Mouse (Mus musculus): ENCODE data around the gene Olfr747. TPM values are rescaled to one million over a fixed set of nuclear protein-coding genes. Genes with fewer than 3 reads are reported as not detected.
"Not testable (repeated sequence)": the region's sequence is repeated elsewhere in the genome, so short reads cannot be mapped to it uniquely, and the experiment has no call there.

Gene Olfr747
- not detected in 2 replicates for polyA plus RNA-seq (2015; fragmentation: Nextera tagmentation; extraction: Ambion mirVana)

DNA sequence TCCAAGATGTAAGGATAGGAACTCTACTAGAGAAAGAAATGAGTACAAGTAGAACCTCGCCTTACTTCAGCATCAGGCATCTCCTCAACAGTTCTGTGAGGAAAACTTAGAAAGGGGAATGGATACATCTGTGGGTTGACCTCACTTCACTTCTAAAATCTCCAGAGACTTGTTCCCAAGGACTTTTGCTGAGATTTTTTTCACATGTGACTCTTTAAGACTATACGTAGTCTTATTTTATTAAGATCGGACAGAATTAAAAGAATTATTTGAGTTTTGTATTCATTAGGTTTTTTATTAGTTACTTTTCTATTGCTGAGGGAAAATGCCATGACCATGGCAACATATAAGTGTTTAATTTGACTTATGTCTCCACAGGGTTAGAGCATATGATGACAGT is at the start of gene Olfr747:
Gene Olfr747 (minus strand): TSS at position 101 of the 400 bp plus-strand sequence.
- no peaks in the 10 kb centered on the region for H3K27me3 ChIP-seq (ENCODE audit: control insufficient read depth, insufficient read depth, low read depth, low read length)
- ATAC-seq (ENCODE audit: low read depth) = no peak
- H3K36me3 ChIP-seq (ENCODE audit: control insufficient read depth, insufficient read depth) = no peaks in the 10 kb centered on the region
- H3K4me3 ChIP-seq (ENCODE audit: low read depth, low read length) = no peak within 1 kb of the TSS
- H3K9me3 ChIP-seq (replicated peaks; ENCODE audit: control insufficient read depth, low read length) = no peaks in the 10 kb centered on the region
- 70% methylated on average over 3 of the region's 3 CpGs for WGBS (ENCODE audit: insufficient replicate concordance)
- no peak within 1 kb of the TSS for H3K4me2 ChIP-seq (ENCODE audit: low read depth, low read length)
- H3K27ac ChIP-seq (ENCODE audit: low read length) = no peak within 1 kb of the TSS
- no peak within 1 kb of the TSS for H3K9ac ChIP-seq (ENCODE audit: low read depth, low read length)
- no peaks in the 10 kb centered on the region for H3K4me1 ChIP-seq (ENCODE audit: control insufficient read depth, low read depth, low read length)

DNA sequence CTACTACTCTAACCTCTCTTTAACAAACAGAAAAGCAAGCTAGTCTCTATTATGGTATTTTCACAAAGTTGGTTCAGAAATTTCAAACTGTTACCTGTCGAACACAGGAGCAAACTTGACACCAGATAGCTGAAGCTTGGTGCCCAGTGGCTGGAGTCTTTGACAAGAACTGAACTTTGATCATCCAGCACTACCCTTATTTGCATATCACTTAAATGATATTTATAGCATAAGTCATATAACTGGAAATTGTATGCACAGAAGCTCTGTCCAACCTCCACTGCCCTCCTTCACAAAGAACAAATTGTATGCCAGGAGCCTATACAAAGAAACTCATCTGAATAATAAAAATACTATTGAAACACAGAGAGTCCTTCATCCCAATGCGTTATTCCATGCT is 48.6 kb upstream of the Olfr747 start:
- no peak overlapping the region for H3K4me2 ChIP-seq (ENCODE audit: low read depth, low read length)
- WGBS (ENCODE audit: insufficient replicate concordance) = 44% methylated on average over 2 of the region's 2 CpGs
- H3K9me3 ChIP-seq (replicated peaks; ENCODE audit: control insufficient read depth, low read length) = no peaks in the 10 kb centered on the region
- H3K27ac ChIP-seq (ENCODE audit: low read length) = no peak overlapping the region
- H3K4me1 ChIP-seq (ENCODE audit: control insufficient read depth, low read depth, low read length) = no peaks in the 10 kb centered on the region
- H3K9ac ChIP-seq (ENCODE audit: low read depth, low read length) = no peak overlapping the region
- ATAC-seq (ENCODE audit: low read depth) = no peak
- H3K27me3 ChIP-seq (ENCODE audit: control insufficient read depth, insufficient read depth, low read depth, low read length) = no peaks in the 10 kb centered on the region
- no peak overlapping the region for H3K4me3 ChIP-seq (ENCODE audit: low read depth, low read length)
- no peaks in the 10 kb centered on the region for H3K36me3 ChIP-seq (ENCODE audit: control insufficient read depth, insufficient read depth)

DNA sequence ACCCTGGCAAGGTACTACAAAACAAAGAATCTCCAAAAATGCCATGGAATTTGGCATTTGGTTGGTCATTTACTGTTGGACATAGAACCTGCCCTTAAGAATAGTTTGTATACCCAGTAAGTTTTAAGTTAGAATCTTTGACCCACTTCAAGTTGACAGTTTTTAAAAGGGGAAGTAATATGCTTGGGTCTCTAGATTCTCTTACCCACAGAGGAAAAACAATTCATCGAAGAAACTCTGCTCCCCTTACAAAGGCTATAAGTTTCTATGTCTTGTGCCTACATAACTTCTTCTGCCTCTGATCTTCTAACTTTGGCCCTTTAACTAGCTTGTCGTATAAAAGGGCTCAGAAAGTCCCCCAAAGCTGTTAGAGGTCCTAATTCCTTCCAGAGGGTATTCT is 47.3 kb upstream of the Olfr747 start:
- Histone ChIP-seq H3K27me3 (ENCODE audit: control insufficient read depth, insufficient read depth, low read depth, low read length) (no peaks in the 10 kb centered on the region), H3K9ac (ENCODE audit: low read depth, low read length) (no peak overlapping the region), H3K4me3 (ENCODE audit: low read depth, low read length) (no peak overlapping the region), H3K4me1 (ENCODE audit: control insufficient read depth, low read depth, low read length) (no peaks in the 10 kb centered on the region), H3K9me3 (replicated peaks; ENCODE audit: control insufficient read depth, low read length) (no peaks in the 10 kb centered on the region), H3K27ac (ENCODE audit: low read length) (no peak overlapping the region), H3K4me2 (ENCODE audit: low read depth, low read length) (no peak overlapping the region), H3K36me3 (ENCODE audit: control insufficient read depth, insufficient read depth) (no peaks in the 10 kb centered on the region)
- ATAC-seq (ENCODE audit: low read depth) = no peak
- 31% methylated on average over 2 of the region's 2 CpGs for WGBS (ENCODE audit: insufficient replicate concordance)

DNA sequence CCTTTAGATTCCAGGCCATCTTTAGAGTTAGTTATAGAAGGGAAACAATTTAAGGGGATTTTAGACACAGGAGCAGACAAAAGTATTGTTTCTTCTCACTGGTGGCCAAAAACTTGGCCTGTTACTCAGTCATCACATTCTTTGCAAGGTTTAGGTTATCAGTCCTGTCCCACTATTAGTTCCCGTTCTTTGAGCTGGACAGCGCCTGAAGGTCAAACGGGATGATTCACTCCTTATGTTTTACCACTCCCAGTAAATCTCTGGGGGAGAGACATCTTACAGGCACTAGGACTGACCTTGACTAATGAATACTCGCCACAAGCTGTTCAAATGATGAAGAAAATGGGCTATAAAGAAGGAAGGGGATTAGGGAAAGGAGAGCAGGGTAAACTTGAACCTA is 29.4 kb upstream of the Olfr747 start:
- not testable (repeated sequence) for H3K27ac ChIP-seq (ENCODE audit: low read length); H3K4me2 ChIP-seq (ENCODE audit: low read depth, low read length); H3K9me3 ChIP-seq (replicated peaks; ENCODE audit: control insufficient read depth, low read length); H3K9ac ChIP-seq (ENCODE audit: low read depth, low read length); H3K4me1 ChIP-seq (ENCODE audit: control insufficient read depth, low read depth, low read length); ATAC-seq (ENCODE audit: low read depth); H3K27me3 ChIP-seq (ENCODE audit: control insufficient read depth, insufficient read depth, low read depth, low read length); H3K36me3 ChIP-seq (ENCODE audit: control insufficient read depth, insufficient read depth); H3K4me3 ChIP-seq (ENCODE audit: low read depth, low read length)
- 61% methylated on average over 3 of the region's 4 CpGs for WGBS (ENCODE audit: insufficient replicate concordance)

DNA sequence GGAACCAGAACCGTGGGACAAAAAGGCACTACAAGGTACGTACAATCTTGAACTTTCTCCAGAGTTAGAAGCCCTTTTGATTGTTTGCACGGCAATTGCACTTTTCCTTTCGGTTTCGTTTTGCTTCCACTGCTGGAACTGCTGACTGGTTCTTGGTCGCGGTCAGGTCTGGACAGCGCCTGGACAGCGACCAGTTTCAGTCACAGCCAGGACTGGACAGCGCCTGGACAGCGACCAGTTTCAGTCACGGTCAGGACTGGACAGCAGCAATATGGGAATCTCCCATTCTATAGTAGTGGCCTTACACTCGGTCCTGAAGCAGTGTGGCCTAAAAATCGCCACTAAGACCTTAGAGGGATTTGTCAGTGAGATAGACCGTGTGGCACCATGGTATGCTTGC is 26.9 kb upstream of the Olfr747 start:
- ATAC-seq (ENCODE audit: low read depth); H3K9ac ChIP-seq (ENCODE audit: low read depth, low read length); H3K4me2 ChIP-seq (ENCODE audit: low read depth, low read length); H3K27ac ChIP-seq (ENCODE audit: low read length); H3K4me3 ChIP-seq (ENCODE audit: low read depth, low read length); H3K36me3 ChIP-seq (ENCODE audit: control insufficient read depth, insufficient read depth); H3K27me3 ChIP-seq (ENCODE audit: control insufficient read depth, insufficient read depth, low read depth, low read length); H3K9me3 ChIP-seq (replicated peaks; ENCODE audit: control insufficient read depth, low read length); H3K4me1 ChIP-seq (ENCODE audit: control insufficient read depth, low read depth, low read length): not testable (repeated sequence)
- WGBS (ENCODE audit: insufficient replicate concordance) = 75% methylated on average over 15 of the region's 15 CpGs

DNA sequence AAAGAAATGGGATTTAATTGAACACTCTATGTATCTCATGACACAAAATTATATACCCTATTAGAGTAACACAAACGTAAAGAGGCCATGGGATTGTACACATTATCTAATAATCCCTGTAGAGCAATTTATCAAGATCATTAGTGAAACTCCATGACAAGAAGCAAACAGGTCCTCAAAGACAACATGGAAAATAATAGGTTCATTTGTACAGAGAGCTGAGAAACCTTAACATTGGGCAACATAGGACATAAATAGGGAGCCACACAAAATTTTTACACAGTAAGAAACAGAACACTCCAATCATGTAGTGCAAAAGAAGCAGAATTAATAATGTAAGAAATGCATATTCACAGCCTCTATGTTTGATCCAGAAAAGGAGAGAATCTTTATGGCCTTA is 14.1 kb upstream of the Olfr747 start, which contains the start of gene Olfr748:
Gene Olfr748 (plus strand): TSS at position 301 of the 400 bp plus-strand sequence.
- H3K4me1 ChIP-seq (ENCODE audit: control insufficient read depth, low read depth, low read length) = no peaks in the 10 kb centered on the region
- no peak within 1 kb of the TSS for H3K9ac ChIP-seq (ENCODE audit: low read depth, low read length)
- H3K9me3 ChIP-seq (replicated peaks; ENCODE audit: control insufficient read depth, low read length) = no peaks in the 10 kb centered on the region
- no peak within 1 kb of the TSS for H3K4me2 ChIP-seq (ENCODE audit: low read depth, low read length)
- WGBS (ENCODE audit: insufficient replicate concordance) = 33% methylated on average over 1 of the region's 1 CpGs
- H3K27ac ChIP-seq (ENCODE audit: low read length) = no peak within 1 kb of the TSS
- no peak within 1 kb of the TSS for H3K4me3 ChIP-seq (ENCODE audit: low read depth, low read length)
- H3K36me3 ChIP-seq (ENCODE audit: control insufficient read depth, insufficient read depth) = no peaks in the 10 kb centered on the region
- no peak for ATAC-seq (ENCODE audit: low read depth)
- H3K27me3 ChIP-seq (ENCODE audit: control insufficient read depth, insufficient read depth, low read depth, low read length) = no peaks in the 10 kb centered on the region

DNA sequence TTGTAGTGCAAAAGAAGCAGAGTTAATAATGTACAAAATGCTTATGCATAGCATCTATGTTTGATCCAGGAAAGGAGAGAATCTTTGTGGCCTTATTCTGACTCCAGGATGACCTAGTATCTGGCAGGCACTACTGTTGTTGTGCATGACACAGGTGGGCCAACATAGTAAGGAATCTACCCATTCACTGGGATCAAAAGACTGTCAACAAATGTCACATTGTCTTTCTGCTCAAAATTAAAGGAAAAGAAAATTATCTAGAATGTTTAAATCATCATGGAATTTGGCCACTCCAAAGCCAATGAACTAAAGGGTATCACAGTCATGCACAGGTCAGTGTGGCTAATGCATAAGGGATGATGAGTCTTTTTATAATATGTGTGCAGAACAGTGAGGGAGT is 46.2 kb downstream of the Olfr747 start, which contains the start of gene Olfr746:
Gene Olfr746 (plus strand): TSS at position 301 of the 400 bp plus-strand sequence.
- no peaks in the 10 kb centered on the region for H3K36me3 ChIP-seq (ENCODE audit: control insufficient read depth, insufficient read depth)
- H3K27me3 ChIP-seq (ENCODE audit: control insufficient read depth, insufficient read depth, low read depth, low read length) = no peaks in the 10 kb centered on the region
- no peak for ATAC-seq (ENCODE audit: low read depth)
- no peak within 1 kb of the TSS for H3K4me2 ChIP-seq (ENCODE audit: low read depth, low read length)
- no peaks in the 10 kb centered on the region for H3K9me3 ChIP-seq (replicated peaks; ENCODE audit: control insufficient read depth, low read length)
- H3K4me3 ChIP-seq (ENCODE audit: low read depth, low read length) = no peak within 1 kb of the TSS
- H3K9ac ChIP-seq (ENCODE audit: low read depth, low read length) = no peak within 1 kb of the TSS
- H3K4me1 ChIP-seq (ENCODE audit: control insufficient read depth, low read depth, low read length) = no peaks in the 10 kb centered on the region
- no peak within 1 kb of the TSS for H3K27ac ChIP-seq (ENCODE audit: low read length)

DNA sequence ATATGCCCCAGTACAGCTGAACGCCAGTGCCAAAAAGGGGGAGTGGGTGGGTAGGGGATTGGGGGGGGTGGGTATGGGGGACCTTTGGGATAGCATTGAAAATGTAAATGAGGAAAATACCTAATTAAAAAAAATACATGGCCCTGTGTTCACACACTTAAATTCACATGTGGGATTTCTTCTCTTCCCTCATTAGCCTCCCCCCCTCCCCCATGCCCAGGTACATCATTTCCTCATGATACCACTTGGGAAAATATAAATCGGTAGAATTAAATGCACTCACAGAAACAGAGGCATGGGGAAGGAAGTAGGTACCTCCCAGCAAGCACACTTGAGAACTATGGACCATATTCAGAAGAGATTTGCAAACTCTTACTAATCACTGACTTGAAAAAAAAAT is 53.9 kb downstream of the Olfr747 start, which contains the start of gene Olfr745:
Gene Olfr745 (plus strand): TSS at position 301 of the 400 bp plus-strand sequence.
- Histone ChIP-seq H3K36me3 (ENCODE audit: control insufficient read depth, insufficient read depth) (no peaks in the 10 kb centered on the region), H3K4me2 (ENCODE audit: low read depth, low read length) (no peak within 1 kb of the TSS), H3K4me3 (ENCODE audit: low read depth, low read length) (no peak within 1 kb of the TSS), H3K9ac (ENCODE audit: low read depth, low read length) (no peak within 1 kb of the TSS), H3K27ac (ENCODE audit: low read length) (no peak within 1 kb of the TSS), H3K9me3 (replicated peaks; ENCODE audit: control insufficient read depth, low read length) (no peaks in the 10 kb centered on the region), H3K4me1 (ENCODE audit: control insufficient read depth, low read depth, low read length) (no peaks in the 10 kb centered on the region), H3K27me3 (ENCODE audit: control insufficient read depth, insufficient read depth, low read depth, low read length) (no peaks in the 10 kb centered on the region)
- 56% methylated on average over 2 of the region's 2 CpGs for WGBS (ENCODE audit: insufficient replicate concordance)
- no peak for ATAC-seq (ENCODE audit: low read depth)

Data from liver, embryonic 16.5 days (tissue).